Mouse (Mus musculus): ENCODE data around the gene Lrrc36. TPM values are rescaled to one million over a fixed set of nuclear protein-coding genes. Genes with fewer than 3 reads are reported as not detected.

The Lrrc36 gene
- total and polyA plus RNA-seq, 3 experiments: 0.19 to 0.34 (median 0.26) TPM

GRCm38 (mm10) chr8:105445296-105446126 lies 32.1 kb downstream of the Lrrc36 start:
- TF ChIP-seq RAD21 (IDR thresholded peaks at IDR 0.05; ENCODE audit: low read depth, low read length) (no peak), ETS1 (conservative IDR thresholded peaks at IDR 0.05; ENCODE audit: low read depth, low read length) (no peak), HCFC1 (IDR thresholded peaks at IDR 0.05; ENCODE audit: low read depth, low read length) (no peak), POLR2AphosphoS2 (IDR thresholded peaks at IDR 0.05; ENCODE audit: low read depth, low read length) (no peak), SMC3 (IDR thresholded peaks at IDR 0.05; ENCODE audit: low read depth, low read length) (no peak), UBTF (IDR thresholded peaks at IDR 0.05; ENCODE audit: low read depth, low read length) (no peak), KAT2A (IDR thresholded peaks at IDR 0.05; ENCODE audit: insufficient replicate concordance, low read length) (no peak), MAX (IDR thresholded peaks at IDR 0.05; ENCODE audit: low read length) (no peak), POLR2A (IDR thresholded peaks at IDR 0.05; ENCODE audit: low read depth, low read length) (no peak), ZC3H11A (IDR thresholded peaks at IDR 0.05; ENCODE audit: low read depth, low read length) (no peak), GABPA (IDR thresholded peaks at IDR 0.05; ENCODE audit: insufficient replicate concordance, low read depth, low read length) (no peak), ZKSCAN1 (IDR thresholded peaks at IDR 0.05; ENCODE audit: borderline replicate concordance, low read depth, low read length) (no peak), TBP (conservative IDR thresholded peaks at IDR 0.05; ENCODE audit: low read depth, low read length) (no peak)
- Histone ChIP-seq H3K4me2 (ENCODE audit: insufficient read depth, low read depth, poor library complexity, severe bottlenecking) (peak overlapping the region; percentile 89), H3K4me1 (ENCODE audit: control insufficient read depth in 1 of 2, insufficient read depth in 2 of 2) (peaks cover 2 to 13% of the 10 kb centered on the region in 2 experiments; a peak in 3 of 4 replicates), H3K27me3 (replicated peaks) (peaks cover 32% of the 10 kb centered on the region), H3K9ac (ENCODE audit: insufficient read depth, low read depth) (peak overlapping the region; percentile 39; the same call in 1 of the 2 replicates), H3K79me2 (replicated peaks; ENCODE audit: control insufficient read depth, extremely low read depth, insufficient read depth, poor library complexity, severe bottlenecking) (no peaks in the 10 kb centered on the region), H3K27ac (ENCODE audit: insufficient read depth, low read depth) (no peak overlapping the region), H3K9me3 (replicated peaks; ENCODE audit: low read length) (no peaks in the 10 kb centered on the region), H3K36me3 (replicated peaks in 1 of 2; ENCODE audit: control insufficient read depth in 1 of 2, insufficient read depth in 1 of 2, low read length in 1 of 2) (no peaks in the 10 kb centered on the region), H3K4me3 (replicated peaks in 1 of 3; ENCODE audit: low read depth in 2 of 3, low read length in 2 of 3, poor library complexity in 1 of 3) (peak overlapping the region; percentile 7 to 26 (median 22))
- in situ Hi-C loops (cut with MboI; ENCODE audit: low pct_ligation_motif_present, low pct_unique_long_range_greater_than_20kb, low sequenced_read_pairs): no loop called here
- DNase-seq (ENCODE audit: extremely low read depth): peak; percentile 17
- dilution Hi-C loops (cut with MboI; ENCODE audit: extremely low pct_ligation_motif_present, extremely low pct_unique_long_range_greater_than_20kb, low sequenced_read_pairs): no loop called here

- Histone ChIP-seq H3K4me2 (ENCODE audit: insufficient read depth, low read depth, poor library complexity, severe bottlenecking) (peak overlapping the region; percentile 89), H3K79me2 (replicated peaks; ENCODE audit: control insufficient read depth, extremely low read depth, insufficient read depth, poor library complexity, severe bottlenecking) (no peaks in the 10 kb centered on the region), H3K36me3 (replicated peaks in 1 of 2; ENCODE audit: control insufficient read depth in 1 of 2, insufficient read depth in 1 of 2, low read length in 1 of 2) (no peaks in the 10 kb centered on the region), H3K27ac (ENCODE audit: insufficient read depth, low read depth) (no peak overlapping the region), H3K27me3 (replicated peaks) (peaks cover 31% of the 10 kb centered on the region), H3K9me3 (replicated peaks; ENCODE audit: low read length) (no peaks in the 10 kb centered on the region), H3K4me1 (ENCODE audit: control insufficient read depth in 1 of 2, insufficient read depth in 2 of 2) (peaks cover 2 to 13% of the 10 kb centered on the region in 2 experiments; a peak in 3 of 4 replicates), H3K4me3 (replicated peaks in 1 of 3; ENCODE audit: low read depth in 2 of 3, low read length in 2 of 3, poor library complexity in 1 of 3) (peak overlapping the region; percentile 7 to 26 (median 22)), H3K9ac (ENCODE audit: insufficient read depth, low read depth) (peak overlapping the region; percentile 56; the same call in 1 of the 2 replicates)
- in situ Hi-C loops (cut with MboI; ENCODE audit: low pct_ligation_motif_present, low pct_unique_long_range_greater_than_20kb, low sequenced_read_pairs): no loop called here
- dilution Hi-C loops (cut with MboI; ENCODE audit: extremely low pct_ligation_motif_present, extremely low pct_unique_long_range_greater_than_20kb, low sequenced_read_pairs): no loop called here
- TF ChIP-seq MAFK (IDR thresholded peaks at IDR 0.05; ENCODE audit: insufficient replicate concordance, low read length) (no peak), USF1 (IDR thresholded peaks at IDR 0.05; ENCODE audit: low read depth, low read length) (peak; percentile 85), USF2 (conservative IDR thresholded peaks at IDR 0.05; ENCODE audit: low read depth, low read length) (peak; percentile 70), EP300 (IDR thresholded peaks at IDR 0.05; ENCODE audit: low read length) (peak; percentile 34; the same call in 1 of the 2 replicates), BHLHE40 (IDR thresholded peaks at IDR 0.05; ENCODE audit: low read depth, low read length) (peak; percentile 34; the same call in 1 of the 2 replicates), MYC (IDR thresholded peaks at IDR 0.05; ENCODE audit: low read depth, low read length) (no peak), ELF1 (IDR thresholded peaks at IDR 0.05; ENCODE audit: low read depth, low read length) (peak; percentile 60), HCFC1 (IDR thresholded peaks at IDR 0.05; ENCODE audit: low read depth, low read length) (peak; percentile 55; the same call in 1 of the 2 replicates), IRF4 (IDR thresholded peaks at IDR 0.05; ENCODE audit: low read depth, low read length) (peak; percentile 30; the same call in 1 of the 2 replicates)
- DNase-seq (ENCODE audit: extremely low read depth): peak; percentile 53
These were observed 32.8 kb downstream of the Lrrc36 start for GRCm38 (mm10) chr8:105446127-105446552.
